ENCODE assay signal across 10 mouse cellular contexts in the genomic region with DNA sequence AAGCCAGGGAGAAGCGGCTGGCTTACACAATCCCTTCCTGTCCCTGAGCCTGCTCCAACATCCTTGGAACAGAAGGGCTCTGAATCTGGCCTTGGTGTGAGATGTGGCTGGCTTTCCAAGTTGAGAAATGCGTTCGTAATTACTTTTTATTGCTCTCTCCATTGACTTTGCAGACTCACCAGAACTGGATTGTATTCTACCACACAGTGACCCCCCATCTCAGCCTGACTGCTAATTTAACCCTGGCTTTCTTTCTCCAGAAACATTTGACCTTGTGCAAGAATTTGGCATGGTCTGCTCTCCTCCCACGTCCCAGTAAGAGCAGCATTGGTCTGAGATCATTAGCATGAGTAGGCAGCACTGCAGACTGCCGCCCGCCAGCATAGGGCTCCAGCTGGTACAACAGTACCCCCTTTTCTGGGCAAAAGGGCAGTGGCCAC.
DNase-seq lines count a peak whose midpoint lies in the region; ATAC-seq lines count a peak whose summit lies in the region.
"Had no signal": no experiment of that assay in that cellular context is flagged by ENCODE, and none has a peak within 500 bp of the region (broad histone marks: within the 10 kb centered on the region; RNA-seq: fewer than 3 reads in every experiment).

No protein-coding gene starts in this region.

- intact Hi-C loops in heart, postnatal 10 days (cut with DNase I) = no loop called here

- no peaks in the 10 kb centered on the region for H3K9me3 ChIP-seq in neural tube, embryonic 13.5 days
- H3K9me3 ChIP-seq: megakaryocyte, embryonic 14.5 days had no signal

- no peak for DNase-seq in neural tube, embryonic 10.5 days (ENCODE audit: extremely low spot score, low spot score)
- DNase-seq in cerebellum, postnatal 10 days = peak; percentile 78 to 89
- DNase-seq in heart, postnatal 10 days = peak; percentile 53 to 57
- peak; percentile 41 to 44 for DNase-seq in layer of hippocampus, postnatal 36 days
- DNase-seq in ovary, postnatal 36 days (ENCODE audit: low spot score) = peak; percentile 51
- no peak for DNase-seq in retina, postnatal 1 day

- H3K27me3 ChIP-seq in neural tube, embryonic 13.5 days = no peaks in the 10 kb centered on the region
- H3K27me3 ChIP-seq: Patski had no signal

- H3K4me2 ChIP-seq in neural tube, embryonic 13.5 days = no peak overlapping the region

- H3K9ac ChIP-seq in neural tube, embryonic 13.5 days = no peak overlapping the region

- no peaks in the 10 kb centered on the region for H3K36me3 ChIP-seq in neural tube, embryonic 13.5 days

- no peak overlapping the region for H3K4me3 ChIP-seq in neural tube, embryonic 13.5 days
- H3K4me3 ChIP-seq: megakaryocyte, embryonic 14.5 days had no signal

- peaks cover 4% of the 10 kb centered on the region; the same call in 1 of the 2 replicates for H3K4me1 ChIP-seq in neural tube, embryonic 13.5 days (replicated peaks)

- 40% methylated on average over 6 of the region's 6 CpGs for WGBS in neural tube, embryonic 13.5 days

- no peak overlapping the region for H3K27ac ChIP-seq in neural tube, embryonic 13.5 days (replicated peaks)

- 0 out of 2 replicates have a peak, but pooled peaks have one; percentile 23 for ATAC-seq in neural tube, embryonic 13.5 days (ENCODE audit: low read depth)
- ATAC-seq in granulocyte monocyte progenitor cell, adult 5-6 weeks (replicated peaks; ENCODE audit: poor library complexity, severe bottlenecking) = no peak
- ATAC-seq: Patski had no signal

Comparison
In these comparisons a context has a peak if more than half of its experiments do, and no peak if none do; other contexts are left out.
1. DNase-seq: peak in cerebellum, postnatal 10 days (2 of 2), heart, postnatal 10 days (2 of 2), layer of hippocampus, postnatal 36 days (2 of 2) and ovary, postnatal 36 days (single experiment); none in neural tube, embryonic 10.5 days (single experiment) and retina, postnatal 1 day (single experiment).